8 mouse cellular contexts compared by ENCODE assay signal in genomic region chr6:146501866-146502804, GRCm38 (mm10). TPM values are rescaled to one million over a fixed set of nuclear protein-coding genes. Genes with fewer than 3 reads are reported as not detected.
DNase-seq lines count a peak whose midpoint lies in the region; ATAC-seq lines count a peak whose summit lies in the region.

TSS of gene Itpr2 (minus strand) at chr6:146502223.

- intact Hi-C loops in gastrocnemius, postnatal 14 days (cut with DNase I; ENCODE audit: low total_unique reads), result no loop called here
- intact Hi-C loops in left cerebral cortex, postnatal 25 days (cut with DNase I), result loop anchor here (5.0 kb wide), 2 partner anchors 75 to 90 kb away; partner anchors contain the start of genes Fgfr1op2 and Ints13

- ATAC-seq in inflammation-experienced regulatory T-cells, adult 6 months, result peak; percentile 32

- peak; percentile 95 for DNase-seq in adrenal gland, adult 18-20 months (ENCODE audit: low spot score in 2 of 2)
- peak; percentile 84 for DNase-seq in embryo, embryonic 10.5 days (ENCODE audit: low spot score)
- DNase-seq in gastrocnemius, postnatal 14 days, result peak; percentile 94
- peak; percentile 63 to 64 for DNase-seq in left cerebral cortex, postnatal 25 days (ENCODE audit: low spot score in 2 of 2)
- peak; percentile 77 for DNase-seq in mesoderm, embryonic 11.5 days (ENCODE audit: low read depth, low spot score)
- peak; percentile 36 to 49 for DNase-seq in right cerebral cortex, postnatal 36 days (ENCODE audit: low spot score in 2 of 2)
- DNase-seq in yolk sac, embryonic 10.5 days (ENCODE audit: low spot score), result peak; percentile 89

RNA-seq across cellular contexts. Expression of gene Itpr2, which starts in this region (rescaled TPM):
- 10 to 100 TPM; 39.6 to 41.7 TPM for total RNA-seq in adrenal gland, adult 18-20 months (2021)
- total RNA-seq in gastrocnemius, postnatal 14 days (2021), result 10 to 100 TPM in 1 of 2 experiments, 1 to 10 TPM in 1; 9.1 to 14.6 TPM
- 100 to 1,000 TPM in 1 of 3 experiments, 10 to 100 TPM in 2; 43.2 to 111 (median 94.9) TPM for polyA plus RNA-seq in inflammation-experienced regulatory T-cells, adult 6 months (2017; shearing (Covaris generic))
- total RNA-seq in left cerebral cortex, postnatal 25 days (2021), result 10 to 100 TPM; 12.0 to 16.1 TPM

Comparison
In these comparisons a context has a peak if more than half of its experiments do, and no peak if none do; other contexts are left out.
1. Peak in every context shown above with its lines: DNase-seq and ATAC-seq.
2. DNase-seq: peak in every context shown above with its lines; median percentile 95 in adrenal gland, adult 18-20 months; 94 in gastrocnemius, postnatal 14 days; 89 in yolk sac, embryonic 10.5 days; 84 in embryo, embryonic 10.5 days; 77 in mesoderm, embryonic 11.5 days; 64 in left cerebral cortex, postnatal 25 days; 42 in right cerebral cortex, postnatal 36 days.